Mouse (Mus musculus) megakaryocyte, adult 5-6 weeks (primary cell): ENCODE data around the gene Dazap2. TPM values are rescaled to one million over a fixed set of nuclear protein-coding genes. Genes with fewer than 3 reads are reported as not detected.
A peak's percentile ranks its signal among the peaks of the same experiment; 100 is the strongest.
"Not testable (repeated sequence)": the region's sequence is repeated elsewhere in the genome, so short reads cannot be mapped to it uniquely, and the experiment has no call there.

Source experiments
- ATAC-seq: 2 replicates; pipeline ENCODE4 v1.8.0; 2016; ENCODE audit warnings: mild to moderate bottlenecking, inconsistent platforms; ENCODE audit not compliant: poor library complexity, severe bottlenecking
- total RNA-seq, 2 experiments: library from RNA; stranded (forward) in 1 of 2; stranded (reverse) in 1 of 2; fragments of 153-499, 151-499 nt in 1 of 2; fragments of 221-1000, 200-1000 nt in 1 of 2; gene quantifications; 2 replicates each; pipeline versions ENCODE4 v1.2.3 to v1.2.4; 2015 to 2017

Dazap2 gene
- total RNA-seq, 2 experiments from 2014 or later: 242 to 576 TPM

- not testable (repeated sequence) for ATAC-seq
Observed at GRCm38 (mm10) chr15:100606677-100607076, 8.5 kb upstream of the Dazap2 start.

GRCm38 (mm10) chr15:100611951-100612350, 3.2 kb upstream of the Dazap2 start:
- no peak for ATAC-seq

- no peak for ATAC-seq
Observed at GRCm38 (mm10) chr15:100612432-100612831, 2.7 kb upstream of the Dazap2 start.

GRCm38 (mm10) chr15:100613584-100613983, 1.6 kb upstream of the Dazap2 start:
- ATAC-seq: peak; percentile 31

- ATAC-seq: peak; percentile 26
Observed at GRCm38 (mm10) chr15:100614218-100614995, 742 bp upstream of the Dazap2 start.

- ATAC-seq: peak; percentile 61
Observed at GRCm38 (mm10) chr15:100615825-100616220, 674 bp downstream of the Dazap2 start.

GRCm38 (mm10) chr15:100616221-100616620, 1.1 kb downstream of the Dazap2 start:
- ATAC-seq: no peak

- no peak for ATAC-seq
Observed at GRCm38 (mm10) chr15:100619200-100619599, 4.1 kb downstream of the Dazap2 start.

- peak; percentile 25 for ATAC-seq
Observed at GRCm38 (mm10) chr15:100621671-100622070, 6.5 kb downstream of the Dazap2 start.

- peak; percentile 76 for ATAC-seq
Observed at GRCm38 (mm10) chr15:100622164-100622563, 7.0 kb downstream of the Dazap2 start.

GRCm38 (mm10) chr15:100623754-100624153, 8.6 kb downstream of the Dazap2 start:
- no peak for ATAC-seq

GRCm38 (mm10) chr15:100624435-100624834, 9.3 kb downstream of the Dazap2 start:
- ATAC-seq: no peak

GRCm38 (mm10) chr15:100627287-100627686, 12.1 kb downstream of the Dazap2 start:
- ATAC-seq: no peak

GRCm38 (mm10) chr15:100627774-100628370, 12.7 kb downstream of the Dazap2 start:
- ATAC-seq: no peak

GRCm38 (mm10) chr15:100628797-100629196, 13.6 kb downstream of the Dazap2 start:
- no peak for ATAC-seq

- no peak for ATAC-seq
Observed at GRCm38 (mm10) chr15:100630126-100630525, 15.0 kb downstream of the Dazap2 start.

- peak; percentile 80 for ATAC-seq
Observed at GRCm38 (mm10) chr15:100631454-100632170, 16.5 kb downstream of the Dazap2 start.

GRCm38 (mm10) chr15:100632323-100632722, 17.2 kb downstream of the Dazap2 start:
- no peak for ATAC-seq

GRCm38 (mm10) chr15:100633341-100633740, 18.2 kb downstream of the Dazap2 start:
- no peak for ATAC-seq

- ATAC-seq: no peak
Observed at GRCm38 (mm10) chr15:100635239-100635638, 20.1 kb downstream of the Dazap2 start.

- ATAC-seq: no peak
Observed at GRCm38 (mm10) chr15:100635851-100636645, 20.9 kb downstream of the Dazap2 start.
